Mouse (Mus musculus) hindbrain, embryonic 15.5 days (tissue): ENCODE measurements at regions not wholly inside any gene's neighbourhood (a gene's known extent, or its start where the extent isn't known, plus 50 kb on each side); places are given as distances from the start of the nearest gene placed in this dataset.

Source experiments
- ATAC-seq: fragments of 200-750 bp; cut with Nextera tagmentation; 2 replicates; pipeline ENCODE4 v1.8.0; 2017; ENCODE audit warnings: low read depth, moderate number of reproducible peaks, moderate TSS enrichment; ENCODE audit not compliant: low FRiP score
- H3K27ac ChIP-seq: fragments of 300-500 bp; sonication (generic); replicated peaks from 2 replicates; pipeline ENCODE4 v1.5.1; 2015; ENCODE audit warnings: mild to moderate bottlenecking, inconsistent platforms
- H3K27me3 ChIP-seq: fragments of 300-500 bp; sonication (generic); 2 replicates; pipeline ENCODE4 v1.6.1; 2015; ENCODE audit warnings: control low read depth, inconsistent platforms
- H3K36me3 ChIP-seq: fragments of 300-500 bp; sonication (generic); 2 replicates; pipeline ENCODE4 v1.6.1; 2015; ENCODE audit warnings: control low read depth, inconsistent platforms
- H3K4me1 ChIP-seq: fragments of 300-500 bp; sonication (generic); replicated peaks from 2 replicates; pipeline ENCODE4 v1.6.1; 2015; ENCODE audit warnings: control low read depth, inconsistent platforms
- H3K4me2 ChIP-seq: fragments of 300-500 bp; sonication (generic); 2 replicates; pipeline ENCODE4 v1.6.1; 2015; ENCODE audit warnings: moderate library complexity, mild to moderate bottlenecking, inconsistent platforms
- H3K4me3 ChIP-seq: fragments of 300-500 bp; sonication (generic); 2 replicates; pipeline ENCODE4 v1.5.1; 2015; ENCODE audit warnings: mild to moderate bottlenecking, inconsistent platforms
- H3K9ac ChIP-seq: fragments of 300-500 bp; sonication (generic); 2 replicates; pipeline ENCODE4 v1.6.1; 2015; ENCODE audit warnings: inconsistent platforms
- H3K9me3 ChIP-seq: fragments of 300-500 bp; sonication (generic); 2 replicates; pipeline ENCODE4 v1.6.1; 2016; ENCODE audit warnings: control low read depth, inconsistent platforms
- WGBS: fragments of 180-500 bp; shearing (Covaris S2); methylation state at CpG from one replicate; pipeline ENCODE4 v1.1.7; 2015; 5-methylcytosine and 5-hydroxymethylcytosine counted together

- Histone ChIP-seq H3K36me3 (no peaks in the 10 kb centered on the region), H3K27ac (no peak overlapping the region), H3K9ac (no peak overlapping the region), H3K9me3 (peaks cover 3% of the 10 kb centered on the region; the same call in 1 of the 2 replicates), H3K4me1 (peaks cover 11% of the 10 kb centered on the region; the same call in 1 of the 2 replicates), H3K4me2 (no peak overlapping the region), H3K27me3 (no peaks in the 10 kb centered on the region), H3K4me3 (no peak overlapping the region)
- no peak for ATAC-seq
- 99% methylated on average over 6 of the region's 6 CpGs for WGBS
Measured at GRCm38 (mm10) chr8:10781860-10782259, 226.4 kb downstream of the Irs2 start.

GRCm38 (mm10) chr8:10779636-10780035, 228.6 kb downstream of the Irs2 start:
- Histone ChIP-seq H3K9ac (no peak overlapping the region), H3K27me3 (no peaks in the 10 kb centered on the region), H3K9me3 (peaks cover 5% of the 10 kb centered on the region; the same call in 1 of the 2 replicates), H3K27ac (no peak overlapping the region), H3K4me3 (no peak overlapping the region), H3K36me3 (no peaks in the 10 kb centered on the region), H3K4me2 (no peak overlapping the region), H3K4me1 (peaks cover 8% of the 10 kb centered on the region; the same call in 1 of the 2 replicates)
- no peak for ATAC-seq
- 96% methylated on average over 7 of the region's 7 CpGs for WGBS

- Histone ChIP-seq H3K4me3 (no peak overlapping the region), H3K27me3 (no peaks in the 10 kb centered on the region), H3K4me2 (no peak overlapping the region), H3K9me3 (peaks cover 5% of the 10 kb centered on the region; the same call in 1 of the 2 replicates), H3K4me1 (no peaks in the 10 kb centered on the region), H3K9ac (no peak overlapping the region), H3K36me3 (no peaks in the 10 kb centered on the region), H3K27ac (no peak overlapping the region)
- 68% methylated on average over 8 of the region's 8 CpGs for WGBS
- ATAC-seq = no peak
Measured at GRCm38 (mm10) chr8:10775202-10776010, 232.9 kb downstream of the Irs2 start.

- Histone ChIP-seq H3K4me1 (no peaks in the 10 kb centered on the region), H3K4me3 (no peak overlapping the region), H3K4me2 (no peak overlapping the region), H3K27me3 (no peaks in the 10 kb centered on the region), H3K36me3 (no peaks in the 10 kb centered on the region), H3K27ac (no peak overlapping the region), H3K9me3 (peaks cover 5% of the 10 kb centered on the region; the same call in 1 of the 2 replicates), H3K9ac (no peak overlapping the region)
- no peak for ATAC-seq
- 92% methylated on average over 3 of the region's 3 CpGs for WGBS
Measured at GRCm38 (mm10) chr8:10774778-10775177, 233.5 kb downstream of the Irs2 start.

- Histone ChIP-seq H3K27me3 (no peaks in the 10 kb centered on the region), H3K9me3 (no peaks in the 10 kb centered on the region), H3K4me3 (no peak overlapping the region), H3K27ac (no peak overlapping the region), H3K36me3 (no peaks in the 10 kb centered on the region), H3K9ac (no peak overlapping the region), H3K4me1 (no peaks in the 10 kb centered on the region), H3K4me2 (no peak overlapping the region)
- ATAC-seq = no peak
- 53% methylated on average over 4 of the region's 4 CpGs for WGBS
Measured at GRCm38 (mm10) chr8:10768181-10768580, 240.1 kb downstream of the Irs2 start.

- no peak overlapping the region for H3K9ac ChIP-seq
- H3K4me1 ChIP-seq = peaks cover 22% of the 10 kb centered on the region
- no peaks in the 10 kb centered on the region for H3K9me3 ChIP-seq
- 93% methylated on average over 2 of the region's 2 CpGs for WGBS
- H3K27me3 ChIP-seq = no peaks in the 10 kb centered on the region
- no peak overlapping the region for H3K27ac ChIP-seq
- H3K36me3 ChIP-seq = no peaks in the 10 kb centered on the region
- ATAC-seq = no peak
- no peak overlapping the region for H3K4me3 ChIP-seq
- H3K4me2 ChIP-seq = no peak overlapping the region
Measured at GRCm38 (mm10) chr8:10763907-10764306, 244.4 kb downstream of the Irs2 start.

GRCm38 (mm10) chr8:10761694-10762305, 246.5 kb downstream of the Irs2 start:
- no peaks in the 10 kb centered on the region for H3K27me3 ChIP-seq
- ATAC-seq = no peak
- H3K36me3 ChIP-seq = no peaks in the 10 kb centered on the region
- H3K9ac ChIP-seq = no peak overlapping the region
- no peak overlapping the region for H3K4me2 ChIP-seq
- no peaks in the 10 kb centered on the region for H3K9me3 ChIP-seq
- H3K4me3 ChIP-seq = no peak overlapping the region
- WGBS = 22% methylated on average over 11 of the region's 11 CpGs
- H3K4me1 ChIP-seq = peaks cover 22% of the 10 kb centered on the region
- peak overlapping the region; percentile 80 for H3K27ac ChIP-seq

GRCm38 (mm10) chr8:10760851-10761693, 247.2 kb downstream of the Irs2 start:
- peaks cover 22% of the 10 kb centered on the region for H3K4me1 ChIP-seq
- peak; percentile 94 for ATAC-seq

GRCm38 (mm10) chr8:10760231-10760630, 248.0 kb downstream of the Irs2 start:
- Histone ChIP-seq H3K4me3 (no peak overlapping the region), H3K36me3 (no peaks in the 10 kb centered on the region), H3K4me1 (peaks cover 22% of the 10 kb centered on the region), H3K9ac (no peak overlapping the region), H3K27me3 (no peaks in the 10 kb centered on the region), H3K27ac (peak overlapping the region; percentile 80), H3K9me3 (no peaks in the 10 kb centered on the region), H3K4me2 (no peak overlapping the region)
- 37% methylated on average over 6 of the region's 6 CpGs for WGBS
- ATAC-seq = no peak

More at GRCm38 (mm10) chr8:10760851-10761693, 247.2 kb downstream of the Irs2 start:
- no peaks in the 10 kb centered on the region for H3K9me3 ChIP-seq
- H3K27me3 ChIP-seq = no peaks in the 10 kb centered on the region
- 10% methylated on average over 17 of the region's 17 CpGs for WGBS
- H3K27ac ChIP-seq = peak overlapping the region; percentile 80
- H3K36me3 ChIP-seq = no peaks in the 10 kb centered on the region
- no peak overlapping the region for H3K9ac ChIP-seq
- peak overlapping the region; percentile 30 for H3K4me2 ChIP-seq
- H3K4me3 ChIP-seq = no peak overlapping the region

- Histone ChIP-seq H3K4me3 (no peak overlapping the region), H3K27ac (no peak overlapping the region), H3K4me2 (no peak overlapping the region), H3K36me3 (no peaks in the 10 kb centered on the region), H3K27me3 (no peaks in the 10 kb centered on the region), H3K9me3 (no peaks in the 10 kb centered on the region), H3K4me1 (peaks cover 31% of the 10 kb centered on the region), H3K9ac (no peak overlapping the region)
- ATAC-seq = no peak
- 92% methylated on average over 4 of the region's 4 CpGs for WGBS
Measured at GRCm38 (mm10) chr8:10758151-10758550, 250.1 kb downstream of the Irs2 start.

- Histone ChIP-seq H3K4me1 (0 out of 2 replicates have a peak, but pooled peaks cover 8% of the 10 kb centered on the region), H3K4me3 (no peak overlapping the region), H3K9ac (no peak overlapping the region), H3K27ac (no peak overlapping the region), H3K4me2 (no peak overlapping the region), H3K9me3 (no peaks in the 10 kb centered on the region), H3K36me3 (no peaks in the 10 kb centered on the region), H3K27me3 (no peaks in the 10 kb centered on the region)
- ATAC-seq = no peak
- 69% methylated on average over 4 of the region's 4 CpGs for WGBS
Measured at GRCm38 (mm10) chr8:10754986-10755308, 253.3 kb downstream of the Irs2 start.
